Mouse (Mus musculus): ENCODE data around the gene Fgfr2. TPM values are rescaled to one million over a fixed set of nuclear protein-coding genes. Genes with fewer than 3 reads are reported as not detected.

The Fgfr2 gene
- polyA plus RNA-seq, 1 experiment from 2014 or later: 169 TPM

- Histone ChIP-seq H3K36me3 (ENCODE audit: control insufficient read depth, insufficient read depth, low read length) (no peaks in the 10 kb centered on the region), H3K4me3 (ENCODE audit: low read depth, low read length) (no peak overlapping the region), H3K9ac (replicated peaks; ENCODE audit: low read depth, low read length) (no peak overlapping the region), H3K4me1 (ENCODE audit: control insufficient read depth, insufficient read depth, low read length) (peaks cover 24% of the 10 kb centered on the region; the same call in 1 of the 2 replicates), H3K4me2 (replicated peaks; ENCODE audit: low read depth, low read length) (no peak overlapping the region), H3K27me3 (ENCODE audit: control insufficient read depth, insufficient read depth, low read length) (no peaks in the 10 kb centered on the region), H3K9me3 (ENCODE audit: control insufficient read depth, low read depth, low read length) (no peaks in the 10 kb centered on the region), H3K27ac (ENCODE audit: low read length) (no peak overlapping the region)
- ATAC-seq (ENCODE audit: insufficient number of reproducible peaks, insufficient read depth, low FRiP score, low read depth): no peak
- 53% methylated on average over 7 of the region's 7 CpGs for WGBS
These were observed 337.1 kb downstream of the Fgfr2 start for GRCm38 (mm10) chr7:132786011-132786410.

- 80% methylated on average over 5 of the region's 5 CpGs for WGBS
- no peaks in the 10 kb centered on the region for H3K9me3 ChIP-seq (ENCODE audit: control insufficient read depth, low read depth, low read length)
- H3K4me2 ChIP-seq (replicated peaks; ENCODE audit: low read depth, low read length): no peak overlapping the region
- H3K36me3 ChIP-seq (ENCODE audit: control insufficient read depth, insufficient read depth, low read length): no peaks in the 10 kb centered on the region
- no peak for ATAC-seq (ENCODE audit: insufficient number of reproducible peaks, insufficient read depth, low FRiP score, low read depth)
- no peak overlapping the region for H3K4me3 ChIP-seq (ENCODE audit: low read depth, low read length)
- no peak overlapping the region for H3K9ac ChIP-seq (replicated peaks; ENCODE audit: low read depth, low read length)
- H3K27me3 ChIP-seq (ENCODE audit: control insufficient read depth, insufficient read depth, low read length): no peaks in the 10 kb centered on the region
- no peak overlapping the region for H3K27ac ChIP-seq (ENCODE audit: low read length)
- H3K4me1 ChIP-seq (ENCODE audit: control insufficient read depth, insufficient read depth, low read length): peaks cover 22% of the 10 kb centered on the region
These were observed 339.0 kb downstream of the Fgfr2 start for GRCm38 (mm10) chr7:132784101-132784500.

GRCm38 (mm10) chr7:132781850-132782249 is 341.3 kb downstream of the Fgfr2 start:
- H3K27me3 ChIP-seq (ENCODE audit: control insufficient read depth, insufficient read depth, low read length): no peaks in the 10 kb centered on the region
- peak overlapping the region; percentile 1; the same call in 1 of the 2 replicates for H3K27ac ChIP-seq (ENCODE audit: low read length)
- H3K4me1 ChIP-seq (ENCODE audit: control insufficient read depth, insufficient read depth, low read length): peaks cover 22% of the 10 kb centered on the region
- no peaks in the 10 kb centered on the region for H3K9me3 ChIP-seq (ENCODE audit: control insufficient read depth, low read depth, low read length)
- no peak for ATAC-seq (ENCODE audit: insufficient number of reproducible peaks, insufficient read depth, low FRiP score, low read depth)
- H3K4me2 ChIP-seq (replicated peaks; ENCODE audit: low read depth, low read length): no peak overlapping the region
- H3K36me3 ChIP-seq (ENCODE audit: control insufficient read depth, insufficient read depth, low read length): peaks cover 7% of the 10 kb centered on the region; the same call in 1 of the 2 replicates
- WGBS: 49% methylated on average over 6 of the region's 6 CpGs
- H3K4me3 ChIP-seq (ENCODE audit: low read depth, low read length): no peak overlapping the region
- H3K9ac ChIP-seq (replicated peaks; ENCODE audit: low read depth, low read length): no peak overlapping the region

- no peaks in the 10 kb centered on the region for H3K27me3 ChIP-seq (ENCODE audit: control insufficient read depth, insufficient read depth, low read length)
- H3K36me3 ChIP-seq (ENCODE audit: control insufficient read depth, insufficient read depth, low read length): peaks cover 7% of the 10 kb centered on the region; the same call in 1 of the 2 replicates
- H3K4me3 ChIP-seq (ENCODE audit: low read depth, low read length): no peak overlapping the region
- peak overlapping the region; percentile 1; the same call in 1 of the 2 replicates for H3K27ac ChIP-seq (ENCODE audit: low read length)
- no peaks in the 10 kb centered on the region for H3K9me3 ChIP-seq (ENCODE audit: control insufficient read depth, low read depth, low read length)
- no peak overlapping the region for H3K9ac ChIP-seq (replicated peaks; ENCODE audit: low read depth, low read length)
- peaks cover 17% of the 10 kb centered on the region for H3K4me1 ChIP-seq (ENCODE audit: control insufficient read depth, insufficient read depth, low read length)
- 28% methylated on average over 7 of the region's 7 CpGs for WGBS
- no peak for ATAC-seq (ENCODE audit: insufficient number of reproducible peaks, insufficient read depth, low FRiP score, low read depth)
- H3K4me2 ChIP-seq (replicated peaks; ENCODE audit: low read depth, low read length): no peak overlapping the region
These were observed 341.9 kb downstream of the Fgfr2 start for GRCm38 (mm10) chr7:132781130-132781814.

GRCm38 (mm10) chr7:132780611-132781010 is 342.5 kb downstream of the Fgfr2 start:
- Histone ChIP-seq H3K4me3 (ENCODE audit: low read depth, low read length) (no peak overlapping the region), H3K9me3 (ENCODE audit: control insufficient read depth, low read depth, low read length) (no peaks in the 10 kb centered on the region), H3K4me1 (ENCODE audit: control insufficient read depth, insufficient read depth, low read length) (peaks cover 16% of the 10 kb centered on the region), H3K27me3 (ENCODE audit: control insufficient read depth, insufficient read depth, low read length) (no peaks in the 10 kb centered on the region), H3K27ac (ENCODE audit: low read length) (peak overlapping the region; percentile 16; the same call in 1 of the 2 replicates), H3K9ac (replicated peaks; ENCODE audit: low read depth, low read length) (no peak overlapping the region), H3K4me2 (replicated peaks; ENCODE audit: low read depth, low read length) (no peak overlapping the region), H3K36me3 (ENCODE audit: control insufficient read depth, insufficient read depth, low read length) (peaks cover 7% of the 10 kb centered on the region; the same call in 1 of the 2 replicates)
- no peak for ATAC-seq (ENCODE audit: insufficient number of reproducible peaks, insufficient read depth, low FRiP score, low read depth)
- WGBS: 43% methylated on average over 4 of the region's 4 CpGs

GRCm38 (mm10) chr7:132778630-132779029 is 344.5 kb downstream of the Fgfr2 start:
- H3K9me3 ChIP-seq (ENCODE audit: control insufficient read depth, low read depth, low read length): no peaks in the 10 kb centered on the region
- no peak overlapping the region for H3K4me2 ChIP-seq (replicated peaks; ENCODE audit: low read depth, low read length)
- H3K4me3 ChIP-seq (ENCODE audit: low read depth, low read length): no peak overlapping the region
- H3K27ac ChIP-seq (ENCODE audit: low read length): no peak overlapping the region
- H3K9ac ChIP-seq (replicated peaks; ENCODE audit: low read depth, low read length): no peak overlapping the region
- H3K27me3 ChIP-seq (ENCODE audit: control insufficient read depth, insufficient read depth, low read length): no peaks in the 10 kb centered on the region
- H3K36me3 ChIP-seq (ENCODE audit: control insufficient read depth, insufficient read depth, low read length): peaks cover 7% of the 10 kb centered on the region; the same call in 1 of the 2 replicates
- no peak for ATAC-seq (ENCODE audit: insufficient number of reproducible peaks, insufficient read depth, low FRiP score, low read depth)
- WGBS: 82% methylated on average over 13 of the region's 13 CpGs
- peaks cover 16% of the 10 kb centered on the region for H3K4me1 ChIP-seq (ENCODE audit: control insufficient read depth, insufficient read depth, low read length)

- no peak overlapping the region for H3K4me2 ChIP-seq (replicated peaks; ENCODE audit: low read depth, low read length)
- H3K4me3 ChIP-seq (ENCODE audit: low read depth, low read length): no peak overlapping the region
- H3K36me3 ChIP-seq (ENCODE audit: control insufficient read depth, insufficient read depth, low read length): peaks cover 7% of the 10 kb centered on the region; the same call in 1 of the 2 replicates
- no peaks in the 10 kb centered on the region for H3K27me3 ChIP-seq (ENCODE audit: control insufficient read depth, insufficient read depth, low read length)
- H3K27ac ChIP-seq (ENCODE audit: low read length): no peak overlapping the region
- no peak overlapping the region for H3K9ac ChIP-seq (replicated peaks; ENCODE audit: low read depth, low read length)
- no peaks in the 10 kb centered on the region for H3K9me3 ChIP-seq (ENCODE audit: control insufficient read depth, low read depth, low read length)
- ATAC-seq (ENCODE audit: insufficient number of reproducible peaks, insufficient read depth, low FRiP score, low read depth): peak; percentile 62; the same call in 1 of the 2 replicates
- H3K4me1 ChIP-seq (ENCODE audit: control insufficient read depth, insufficient read depth, low read length): peaks cover 16% of the 10 kb centered on the region
- WGBS: 100% methylated on average over 1 of the region's 1 CpGs
These were observed 345.3 kb downstream of the Fgfr2 start for GRCm38 (mm10) chr7:132777728-132778453.

GRCm38 (mm10) chr7:132777117-132777516 is 346.0 kb downstream of the Fgfr2 start:
- no peak overlapping the region for H3K4me3 ChIP-seq (ENCODE audit: low read depth, low read length)
- no peak overlapping the region for H3K4me2 ChIP-seq (replicated peaks; ENCODE audit: low read depth, low read length)
- no peak for ATAC-seq (ENCODE audit: insufficient number of reproducible peaks, insufficient read depth, low FRiP score, low read depth)
- 95% methylated on average over 7 of the region's 7 CpGs for WGBS
- H3K4me1 ChIP-seq (ENCODE audit: control insufficient read depth, insufficient read depth, low read length): peaks cover 16% of the 10 kb centered on the region
- H3K9me3 ChIP-seq (ENCODE audit: control insufficient read depth, low read depth, low read length): no peaks in the 10 kb centered on the region
- H3K36me3 ChIP-seq (ENCODE audit: control insufficient read depth, insufficient read depth, low read length): peaks cover 7% of the 10 kb centered on the region; the same call in 1 of the 2 replicates
- H3K9ac ChIP-seq (replicated peaks; ENCODE audit: low read depth, low read length): no peak overlapping the region
- no peak overlapping the region for H3K27ac ChIP-seq (ENCODE audit: low read length)
- H3K27me3 ChIP-seq (ENCODE audit: control insufficient read depth, insufficient read depth, low read length): no peaks in the 10 kb centered on the region

Measured in stomach, embryonic 14.5 days (tissue).